Mouse (Mus musculus): ENCODE results near the gene Insl3. TPM values are rescaled to one million over a fixed set of nuclear protein-coding genes. Genes with fewer than 3 reads are reported as not detected.

Insl3 gene
- 1 to 10 TPM; 6.6 to 6.9 TPM for total RNA-seq (2021)

DNA sequence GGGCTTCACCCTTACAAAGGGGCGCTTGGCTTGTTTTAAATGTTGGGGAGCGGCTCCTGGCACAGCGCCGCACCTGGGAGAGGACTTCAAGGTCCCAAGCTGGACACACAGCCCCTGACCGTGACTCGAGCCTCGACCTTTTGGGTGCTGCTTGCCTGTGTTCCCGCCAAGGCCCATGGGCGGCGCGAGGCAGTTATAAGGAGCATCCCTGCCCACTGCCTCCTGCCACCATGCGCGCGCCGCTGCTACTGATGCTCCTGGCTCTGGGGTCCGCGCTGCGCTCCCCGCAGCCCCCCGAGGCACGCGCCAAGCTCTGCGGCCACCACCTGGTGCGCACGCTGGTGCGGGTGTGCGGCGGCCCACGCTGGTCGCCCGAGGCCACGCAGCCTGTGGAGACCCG is at the start of gene Insl3:
TSS of gene Insl3 (plus strand) at position 187 of the 400 bp plus-strand sequence.
- DNase-seq: no peak

DNA sequence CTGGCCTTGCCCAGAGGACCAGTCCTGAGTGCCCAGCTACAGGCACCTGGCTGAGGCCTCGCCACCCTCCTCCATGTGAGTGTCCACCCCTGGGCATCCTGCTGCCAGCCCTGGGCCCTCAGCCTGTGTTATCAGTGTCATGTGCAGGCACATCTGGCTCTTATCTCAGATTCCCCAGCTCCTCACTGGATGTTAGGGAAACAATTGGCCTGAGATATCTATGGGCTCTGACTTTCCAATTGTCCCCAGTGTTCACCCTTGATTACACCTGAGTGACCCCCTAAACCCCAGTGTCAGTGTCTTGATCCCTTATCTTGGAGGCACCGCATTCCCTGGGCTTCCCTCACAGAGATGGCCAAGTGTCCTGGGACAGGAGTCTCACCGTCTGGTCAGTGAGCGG is 49.7 kb upstream of the Insl3 start:
- DNase-seq: no peak

GRCm38 (mm10) chr8:71645510-71645909 is 43.5 kb upstream of the Insl3 start:
- no peak for DNase-seq

- no peak for DNase-seq
Measured at GRCm38 (mm10) chr8:71654600-71654999, 34.4 kb upstream of the Insl3 start.

- no peak for DNase-seq
Measured at GRCm38 (mm10) chr8:71657816-71658215, 31.2 kb upstream of the Insl3 start.

DNA sequence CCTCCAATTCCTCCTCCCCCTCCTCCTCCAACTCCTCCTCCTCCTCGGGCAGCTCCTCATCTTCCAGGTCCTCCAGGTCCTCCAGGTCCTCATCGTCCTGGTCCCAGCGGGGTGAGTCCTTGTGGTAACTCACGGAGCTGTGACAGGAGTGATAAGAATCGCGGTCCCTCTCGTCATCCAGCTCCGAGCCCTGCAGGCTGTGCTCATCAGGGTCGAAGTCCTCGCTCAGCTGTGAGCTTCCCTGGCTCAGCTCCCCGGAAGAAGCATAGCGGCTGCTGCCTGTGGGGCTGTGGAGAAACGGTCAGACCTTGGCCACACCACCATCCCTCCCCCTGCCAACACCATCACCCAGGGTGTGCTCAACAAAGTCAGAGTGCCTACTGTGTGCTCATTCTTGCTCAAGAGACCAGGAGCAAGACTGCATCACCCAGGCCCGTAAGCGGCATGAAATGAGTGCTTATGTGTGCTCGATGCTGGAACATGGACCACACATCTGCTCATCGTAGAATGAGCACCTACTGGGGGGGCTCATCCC is 30.4 kb upstream of the Insl3 start:
- no peak for DNase-seq

DNA sequence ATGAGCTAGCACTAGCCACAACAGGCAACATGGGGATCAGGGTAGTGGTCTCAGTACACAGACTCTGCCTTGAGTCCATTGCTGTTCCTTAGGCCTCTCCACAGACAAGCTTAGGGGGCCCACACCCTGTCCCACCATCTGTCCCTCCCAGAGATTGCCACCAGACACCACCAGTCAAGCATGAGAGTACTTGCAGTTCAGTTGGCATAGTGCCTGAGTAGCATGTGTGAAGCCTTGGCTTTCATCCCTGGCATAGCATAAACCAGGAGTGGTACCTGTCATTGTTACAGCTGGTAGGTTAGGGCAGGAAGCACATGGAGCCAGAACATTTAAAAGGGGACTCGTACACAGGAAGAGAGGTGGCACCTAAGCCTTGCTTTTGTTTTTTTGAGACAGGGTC is 29.3 kb upstream of the Insl3 start:
- no peak for DNase-seq

DNA sequence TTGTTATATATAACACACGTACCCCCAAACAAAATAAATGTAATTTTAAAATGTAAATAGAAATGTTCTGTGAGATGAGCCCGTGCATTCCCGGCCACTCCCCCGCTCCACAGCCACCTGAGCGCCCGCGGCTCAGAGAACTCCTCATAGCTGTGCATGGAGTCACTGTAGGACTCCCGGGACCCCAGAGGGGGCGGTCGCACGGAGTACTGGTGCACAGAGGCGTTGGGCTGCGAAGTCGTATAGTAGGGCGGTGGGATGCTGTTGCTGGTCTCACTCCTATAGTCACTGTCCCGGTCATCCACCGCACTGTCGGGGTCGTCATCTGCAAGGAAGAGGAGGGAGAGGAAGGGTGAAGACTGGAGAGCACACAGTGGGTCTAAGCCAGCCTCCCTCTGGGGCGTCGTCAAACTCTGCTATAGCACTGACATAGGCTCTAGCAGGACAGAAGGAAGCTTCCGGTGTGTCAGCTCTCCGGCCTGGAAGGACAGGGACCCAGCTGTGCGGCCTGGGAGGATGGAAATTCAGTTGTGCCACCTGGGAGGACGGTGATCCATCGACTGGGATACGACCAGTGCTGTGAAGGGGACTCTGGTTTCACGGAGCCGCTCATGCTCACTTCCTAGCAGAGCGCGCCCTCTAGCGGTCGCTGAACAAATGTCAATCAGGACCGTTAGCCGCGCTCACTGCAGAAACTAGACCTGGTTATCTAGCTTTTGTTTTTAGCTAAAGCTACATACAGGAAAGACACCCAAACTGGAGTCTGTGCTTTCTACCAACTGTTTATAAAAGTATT is 28.5 kb upstream of the Insl3 start:
- DNase-seq: peak; percentile 92

DNA sequence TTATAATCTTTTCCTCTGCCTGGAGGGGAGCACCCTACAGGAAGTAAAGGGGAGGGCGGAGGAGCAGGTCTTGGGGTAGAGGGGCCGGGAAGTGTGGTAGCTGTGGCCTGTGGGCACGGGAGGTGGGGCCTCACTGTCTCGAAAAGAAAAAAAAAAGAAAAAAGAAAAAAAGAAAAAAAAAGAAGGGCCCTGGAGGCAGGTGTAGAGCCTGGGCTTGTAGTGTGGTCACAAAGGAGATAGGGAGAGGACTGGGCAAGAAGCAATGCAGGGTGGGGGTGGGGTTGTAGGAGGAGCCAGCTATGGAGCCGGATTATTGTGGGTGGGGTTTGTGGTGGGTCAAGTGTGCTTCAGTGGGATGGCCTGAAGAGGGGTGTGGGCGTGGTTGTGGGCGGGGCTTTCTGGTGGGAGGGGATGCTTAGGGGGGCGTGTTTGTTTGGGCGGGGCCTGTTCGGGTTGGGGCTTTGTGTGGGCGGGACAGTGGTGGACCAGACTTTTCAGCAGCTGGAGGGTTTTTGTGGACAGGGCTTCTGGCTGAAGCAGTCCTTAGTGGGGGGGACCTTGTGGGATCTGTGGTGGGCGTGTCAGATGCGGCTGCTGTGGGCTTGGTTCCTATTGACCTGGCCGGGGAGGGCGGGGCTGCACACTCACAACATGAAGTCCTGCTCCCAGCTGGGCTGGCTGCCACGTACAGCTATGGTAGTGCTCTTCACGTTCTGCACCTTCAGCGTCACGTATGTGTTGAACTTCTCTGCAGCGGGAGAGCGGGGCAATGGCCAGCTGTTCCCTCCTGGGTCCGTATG is 23.5 kb upstream of the Insl3 start:
- peak; percentile 82 for DNase-seq

DNA sequence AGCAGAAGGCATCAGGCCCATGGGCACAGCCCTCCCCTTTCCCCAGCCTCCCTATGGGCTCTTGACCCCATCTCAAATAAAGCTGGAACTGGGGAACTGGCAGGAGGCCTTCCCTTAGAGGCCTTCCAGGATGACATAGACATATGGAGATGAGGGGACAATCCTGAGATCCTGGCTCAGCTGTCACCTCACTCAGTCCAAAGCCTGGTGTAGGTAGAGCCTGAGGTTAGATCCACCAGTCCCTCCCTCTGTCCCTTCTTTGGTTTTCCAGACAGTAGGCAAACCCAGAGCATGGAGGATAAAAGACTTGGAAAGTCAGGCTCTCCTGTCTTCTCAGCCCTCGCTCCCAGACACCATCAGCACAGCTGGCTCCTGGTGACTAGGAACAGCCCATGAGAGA is 22.2 kb upstream of the Insl3 start:
- no peak for DNase-seq

DNA sequence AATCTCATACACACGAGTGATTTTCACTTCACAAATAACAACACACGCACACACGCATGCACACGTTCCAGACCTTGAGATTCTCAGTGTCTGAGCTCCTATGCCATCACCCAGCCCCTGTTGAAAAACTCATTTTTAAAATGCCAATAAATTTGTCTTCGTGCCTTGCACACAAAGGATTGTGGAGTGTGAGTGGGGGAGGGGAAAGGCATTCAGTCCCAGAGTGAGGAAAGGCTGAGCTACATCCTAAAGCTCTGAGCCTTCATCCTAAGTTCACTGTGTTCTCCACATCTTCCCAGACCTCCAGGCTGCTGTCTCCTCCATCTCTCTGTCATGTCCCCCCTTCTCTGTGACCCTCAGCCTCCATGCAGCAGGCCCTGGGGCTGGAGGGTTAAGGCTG is 21.8 kb upstream of the Insl3 start:
- DNase-seq: no peak

DNA sequence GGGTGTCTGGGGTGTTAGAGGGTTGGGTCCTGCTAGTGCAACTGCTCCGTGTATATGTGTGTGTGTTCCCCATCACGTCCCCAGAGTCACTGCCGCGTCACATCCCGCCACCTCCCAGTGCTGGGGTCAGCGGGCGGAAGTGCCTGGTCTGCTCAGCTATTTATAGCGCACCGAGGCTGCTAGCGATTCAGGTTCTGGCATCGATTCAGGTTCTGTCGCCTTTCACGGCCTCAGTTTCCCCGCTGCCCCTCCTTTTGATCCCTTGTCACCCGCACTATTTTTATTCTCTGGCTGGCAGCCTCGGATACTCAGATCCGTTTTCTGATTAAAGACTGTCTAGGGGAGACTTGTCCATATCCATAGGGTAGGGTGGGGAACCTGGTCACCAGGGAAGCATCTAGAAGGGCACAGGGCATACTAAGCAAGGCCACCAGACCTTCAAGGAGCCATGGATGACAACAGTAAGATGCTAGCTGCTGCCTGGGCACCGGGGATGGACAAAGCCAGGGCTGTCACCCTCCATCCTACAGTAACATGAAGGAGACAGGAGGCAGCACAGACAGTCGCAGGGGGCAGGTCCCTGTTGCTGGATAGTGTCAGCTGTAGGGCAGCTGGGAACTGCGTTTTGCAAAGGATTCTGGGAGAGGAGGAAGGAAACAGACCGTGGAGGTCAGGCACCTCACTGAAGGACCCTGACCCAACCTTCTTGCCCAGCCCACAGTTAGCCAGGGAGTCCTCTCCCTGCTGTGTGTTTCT is 20.6 kb upstream of the Insl3 start:
- DNase-seq: peak; percentile 80

- DNase-seq: no peak
Measured at GRCm38 (mm10) chr8:71670198-71670597, 18.8 kb upstream of the Insl3 start.

DNA sequence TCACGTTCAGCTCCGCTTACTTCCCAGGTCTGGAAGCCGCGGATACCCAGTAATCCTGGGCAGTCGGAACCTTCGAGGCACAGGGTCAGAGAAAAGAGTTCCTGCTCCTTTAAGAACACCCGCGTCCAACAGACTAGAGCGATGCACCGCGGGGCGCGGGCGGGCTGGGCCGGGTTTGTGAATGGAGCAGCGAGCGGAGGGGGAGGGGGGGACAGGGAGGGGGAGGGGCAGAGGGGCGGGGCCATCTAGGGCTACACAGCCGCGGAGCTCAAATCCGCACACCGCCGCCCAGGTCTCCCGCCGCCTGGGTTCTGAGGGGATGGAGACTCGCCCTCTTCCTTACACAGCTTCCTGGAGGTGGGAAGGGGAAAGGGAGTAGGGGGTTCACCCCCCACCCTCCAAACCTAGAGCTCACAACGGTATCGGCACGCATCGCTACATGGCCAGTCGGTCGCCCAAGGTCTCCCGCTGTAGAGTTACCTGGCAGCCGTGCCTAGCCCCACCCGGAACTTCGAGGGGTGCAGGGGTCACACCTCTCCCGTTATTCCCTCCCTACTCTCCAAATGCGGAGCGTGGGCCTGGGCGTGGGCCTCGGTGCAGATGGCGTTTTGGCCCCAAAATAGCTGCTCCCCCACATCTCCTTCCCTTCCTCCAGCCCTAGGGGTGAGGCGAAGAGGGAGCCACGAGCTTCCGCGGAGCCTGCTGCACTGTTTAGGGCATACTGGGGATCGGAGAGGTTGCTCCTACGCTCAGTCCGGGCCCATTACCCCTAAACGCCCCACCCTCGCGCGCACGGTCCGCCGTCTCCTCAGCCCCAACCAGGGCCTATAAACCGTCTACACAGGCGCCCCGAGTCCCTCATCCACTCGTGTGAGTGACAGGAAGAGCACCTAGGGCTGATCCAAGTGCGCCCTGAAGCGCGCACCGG is 18.1 kb upstream of the Insl3 start:
- DNase-seq: peak; percentile 57

- DNase-seq: peak; percentile 96
Measured at GRCm38 (mm10) chr8:71671549-71671965, 17.5 kb upstream of the Insl3 start, which contains the start of gene Unc13a. TSS of gene Unc13a (minus strand) at chr8:71671757.

DNA sequence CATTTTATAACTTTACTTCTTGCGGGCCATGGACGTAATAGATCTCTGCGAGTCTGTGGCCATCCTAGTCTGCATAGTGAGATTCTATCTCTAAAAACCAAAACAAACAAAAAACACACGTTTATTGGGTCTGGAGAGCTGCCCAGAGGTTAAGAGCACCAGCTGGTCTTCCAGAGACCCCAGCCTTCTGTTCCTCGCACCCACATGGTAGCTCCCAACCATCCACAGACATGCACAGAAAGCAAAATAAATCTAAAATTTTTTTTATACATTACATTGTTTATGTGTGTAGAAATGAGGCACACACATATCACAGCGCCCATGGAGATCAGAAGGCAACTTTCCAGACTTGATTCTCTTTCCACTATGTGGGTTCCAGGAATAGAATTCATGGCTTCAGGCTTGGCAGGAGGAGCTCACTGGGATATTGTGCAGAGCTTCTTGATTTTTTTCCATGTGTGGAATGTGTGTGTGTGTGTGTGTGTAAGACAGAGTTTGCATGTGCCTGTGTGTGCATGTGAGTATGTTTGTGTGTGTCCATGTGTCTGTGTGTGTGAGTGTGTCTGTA is 16.8 kb upstream of the Insl3 start:
- no peak for DNase-seq

- no peak for DNase-seq
Measured at GRCm38 (mm10) chr8:71674071-71674470, 14.9 kb upstream of the Insl3 start.

DNA sequence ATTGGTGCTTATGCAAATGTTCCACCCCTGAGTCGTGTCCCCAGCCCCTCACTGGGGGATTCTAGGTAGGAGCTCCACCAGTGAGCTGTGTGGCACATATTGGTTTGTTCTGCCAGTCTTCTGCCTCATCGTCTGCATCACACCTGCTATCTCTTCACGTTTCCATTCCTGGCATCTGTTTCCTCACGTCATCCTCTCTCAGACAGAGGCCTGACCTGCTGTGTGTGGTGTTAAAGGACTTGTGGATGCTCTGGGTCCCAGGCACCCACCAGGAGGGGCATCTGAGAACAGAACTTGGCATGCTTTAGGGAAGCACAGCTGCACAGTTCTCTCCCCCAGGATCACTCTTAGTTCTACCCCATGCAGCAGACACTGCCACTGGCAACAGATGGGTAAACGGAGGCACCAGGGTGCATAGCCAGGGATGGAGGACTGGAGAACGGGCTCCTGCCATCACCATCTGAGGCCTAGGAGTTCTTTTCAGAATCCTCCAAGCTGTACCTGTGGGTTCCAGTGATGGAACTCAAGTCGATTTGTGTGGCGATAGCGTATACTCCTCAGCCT is 13.5 kb upstream of the Insl3 start:
- DNase-seq: no peak

- peak; percentile 66 for DNase-seq
Measured at GRCm38 (mm10) chr8:71676020-71676741, 12.8 kb upstream of the Insl3 start, which contains the start of gene Jak3. TSS of gene Jak3 (plus strand) at chr8:71676296.

DNA sequence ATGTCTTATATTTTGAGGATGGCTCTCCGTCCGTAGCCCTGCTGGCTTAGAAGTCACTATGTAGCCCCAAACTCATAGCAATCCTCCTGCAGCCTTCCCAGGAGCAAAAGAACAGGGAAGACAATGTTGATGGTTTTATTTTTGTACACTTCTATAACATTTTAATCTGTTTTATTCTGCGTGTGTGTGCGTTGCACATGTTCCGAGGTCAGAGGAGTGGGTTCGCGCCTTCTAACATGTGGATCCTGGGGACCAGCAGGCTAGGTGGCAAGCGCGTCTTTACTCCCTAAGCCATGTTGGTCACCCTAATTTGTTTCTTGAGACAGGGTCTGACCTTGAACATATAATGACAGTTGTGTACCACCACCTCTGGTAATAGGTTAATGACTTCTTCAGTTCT is 12.2 kb upstream of the Insl3 start:
- DNase-seq: no peak
